Mouse (Mus musculus): ENCODE results near the gene Gm48552. TPM values are rescaled to one million over a fixed set of nuclear protein-coding genes. Genes with fewer than 3 reads are reported as not detected.
A peak's percentile ranks its signal among the peaks of the same experiment; 100 is the strongest.

Gm48552 gene
- polyA plus RNA-seq, 1 experiment, result 0.26 TPM

DNA sequence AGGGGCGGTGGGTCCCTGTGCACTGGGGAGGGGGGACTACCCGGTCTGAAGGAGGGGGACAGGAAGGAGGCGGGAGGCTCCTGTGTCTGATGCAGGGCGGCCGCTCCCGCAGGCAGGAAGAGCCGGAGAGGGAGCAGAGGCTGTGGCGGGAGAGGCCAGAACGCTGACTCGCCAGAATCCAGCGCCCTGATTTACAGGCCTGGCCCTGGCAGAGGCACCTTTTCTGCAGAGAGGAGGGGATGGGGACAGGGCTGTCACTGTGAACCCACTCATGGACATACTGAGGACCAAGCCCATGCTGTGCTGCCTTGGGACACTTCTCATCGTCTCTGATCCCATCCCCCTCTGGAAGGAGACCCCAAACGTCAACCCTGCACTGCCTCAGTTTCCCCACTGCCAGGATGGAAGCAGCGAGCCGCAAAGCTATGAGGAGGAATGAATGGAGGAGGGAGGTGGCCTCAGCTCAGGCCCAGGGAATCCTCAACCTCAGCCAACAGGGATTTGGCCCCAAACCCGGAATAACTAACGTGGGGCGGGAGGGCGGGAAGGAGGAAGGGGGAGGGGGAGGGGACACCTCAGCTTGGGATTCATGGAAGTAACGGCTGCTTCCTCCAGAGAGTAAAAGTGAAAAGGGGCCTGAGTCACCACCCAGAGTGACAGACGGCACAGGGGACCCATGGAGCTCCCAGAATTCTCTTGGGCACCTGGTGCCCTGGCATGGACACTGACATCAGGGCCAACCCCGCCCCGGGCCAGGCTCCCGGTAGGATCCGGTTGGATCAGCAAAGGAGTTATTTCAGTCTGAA, 35.6 kb downstream of the Gm48552 start:
- H3K4me3 ChIP-seq (replicated peaks), result no peak overlapping the region

DNA sequence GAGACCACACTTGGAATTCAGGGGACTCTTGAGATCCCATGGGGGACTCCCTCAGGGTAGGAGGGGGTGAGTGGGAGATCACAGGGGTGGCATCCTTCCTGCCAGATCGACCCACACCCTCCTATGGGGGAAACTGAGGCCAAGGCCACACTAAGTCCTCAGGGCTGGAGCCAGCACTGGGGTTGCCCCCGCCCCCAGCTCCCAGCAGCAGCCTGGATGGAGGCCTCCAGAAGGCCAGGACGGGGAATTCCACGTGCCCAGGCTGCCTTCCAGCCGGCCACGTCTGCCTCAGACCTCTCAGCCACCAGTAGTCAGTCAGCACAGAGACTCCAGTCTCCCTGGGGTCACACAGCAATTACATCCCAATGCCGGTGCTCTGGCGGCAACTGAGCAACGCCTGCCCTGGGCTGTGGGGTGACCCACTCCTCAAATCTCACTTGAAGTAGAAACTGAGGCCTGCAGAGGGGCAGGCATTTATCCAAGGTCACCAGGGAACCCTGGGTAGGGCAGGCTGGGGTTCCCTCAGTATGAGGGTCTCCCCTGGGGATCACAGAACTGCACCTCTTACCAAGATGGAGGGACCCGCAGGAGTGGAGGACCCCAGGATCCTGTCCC, 36.5 kb downstream of the Gm48552 start:
- no peak for TF ChIP-seq GATA1 (IDR thresholded peaks at IDR 0.05; ENCODE audit: low read length)
- TF ChIP-seq TAL1 (IDR thresholded peaks at IDR 0.05; ENCODE audit: low read length), result no peak
- no peak overlapping the region for H3K4me3 ChIP-seq (replicated peaks)
- peaks cover 77% of the 10 kb centered on the region for H3K27me3 ChIP-seq (ENCODE audit: control insufficient read depth)
- H3K4me1 ChIP-seq (ENCODE audit: control insufficient read depth), result peaks cover 22% of the 10 kb centered on the region
- H3K36me3 ChIP-seq (ENCODE audit: control insufficient read depth), result no peaks in the 10 kb centered on the region; the same call in 1 of the 2 replicates
- H3K9me3 ChIP-seq (ENCODE audit: control insufficient read depth, low read length), result no peaks in the 10 kb centered on the region; the same call in 1 of the 2 replicates

More for the DNA sequence above, 35.6 kb downstream of the Gm48552 start:
- H3K9me3 ChIP-seq (ENCODE audit: control insufficient read depth, low read length), result no peaks in the 10 kb centered on the region; the same call in 1 of the 2 replicates
- TF ChIP-seq GATA1 (IDR thresholded peaks at IDR 0.05; ENCODE audit: low read length) (no peak), TAL1 (IDR thresholded peaks at IDR 0.05; ENCODE audit: low read length) (no peak)
- peaks cover 68% of the 10 kb centered on the region for H3K27me3 ChIP-seq (ENCODE audit: control insufficient read depth)
- no peaks in the 10 kb centered on the region; the same call in 1 of the 2 replicates for H3K36me3 ChIP-seq (ENCODE audit: control insufficient read depth)
- H3K4me1 ChIP-seq (ENCODE audit: control insufficient read depth), result peaks cover 14% of the 10 kb centered on the region

DNA sequence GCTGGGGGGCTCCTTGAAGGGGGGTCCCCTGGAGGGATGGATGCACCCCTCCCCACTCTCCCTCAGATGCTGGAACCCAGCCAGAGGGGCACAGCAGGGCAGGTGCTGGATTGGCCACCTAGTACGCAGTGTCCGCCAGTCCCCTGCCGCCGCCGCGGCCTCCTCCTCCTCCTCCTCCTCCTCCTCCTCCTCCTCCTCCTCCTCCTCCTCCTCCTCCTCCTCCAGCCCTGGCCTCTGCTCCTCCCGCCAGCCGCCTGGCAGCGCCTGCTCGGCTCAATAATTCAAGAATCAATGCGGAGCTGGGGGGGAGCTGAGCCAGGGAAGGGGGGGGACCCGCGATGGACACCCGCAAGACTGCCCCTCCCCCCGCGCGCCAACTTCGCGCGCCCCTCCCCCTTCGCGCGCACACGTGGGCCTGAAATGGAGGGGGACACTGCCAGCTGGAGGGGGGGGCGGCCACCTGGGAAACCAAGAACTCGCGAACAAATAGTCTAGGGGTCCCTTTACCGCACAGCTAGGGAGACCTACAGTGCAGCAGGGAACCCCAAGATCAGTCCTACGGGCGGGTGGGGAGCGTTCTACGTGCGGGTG, 37.4 kb downstream of the Gm48552 start:
- Histone ChIP-seq H3K27me3 (ENCODE audit: control insufficient read depth) (peaks cover 86% of the 10 kb centered on the region), H3K36me3 (ENCODE audit: control insufficient read depth) (no peaks in the 10 kb centered on the region), H3K4me3 (replicated peaks) (peak overlapping the region; percentile 48), H3K9me3 (ENCODE audit: control insufficient read depth, low read length) (no peaks in the 10 kb centered on the region; the same call in 1 of the 2 replicates), H3K4me1 (ENCODE audit: control insufficient read depth) (peaks cover 30% of the 10 kb centered on the region)
- TF ChIP-seq GATA1 (IDR thresholded peaks at IDR 0.05; ENCODE audit: low read length) (no peak), TAL1 (IDR thresholded peaks at IDR 0.05; ENCODE audit: low read length) (no peak)

- Histone ChIP-seq H3K4me3 (replicated peaks) (peak overlapping the region; percentile 48), H3K27me3 (ENCODE audit: control insufficient read depth) (peaks cover 93% of the 10 kb centered on the region), H3K4me1 (ENCODE audit: control insufficient read depth) (peaks cover 35% of the 10 kb centered on the region), H3K36me3 (ENCODE audit: control insufficient read depth) (no peaks in the 10 kb centered on the region), H3K9me3 (ENCODE audit: control insufficient read depth, low read length) (peaks cover 2% of the 10 kb centered on the region; the same call in 1 of the 2 replicates)
- TF ChIP-seq GATA1 (IDR thresholded peaks at IDR 0.05; ENCODE audit: low read length), result no peak
- no peak for TF ChIP-seq TAL1 (IDR thresholded peaks at IDR 0.05; ENCODE audit: low read length)
Measured at GRCm38 (mm10) chr10:81426897-81427296, 38.1 kb downstream of the Gm48552 start.

DNA sequence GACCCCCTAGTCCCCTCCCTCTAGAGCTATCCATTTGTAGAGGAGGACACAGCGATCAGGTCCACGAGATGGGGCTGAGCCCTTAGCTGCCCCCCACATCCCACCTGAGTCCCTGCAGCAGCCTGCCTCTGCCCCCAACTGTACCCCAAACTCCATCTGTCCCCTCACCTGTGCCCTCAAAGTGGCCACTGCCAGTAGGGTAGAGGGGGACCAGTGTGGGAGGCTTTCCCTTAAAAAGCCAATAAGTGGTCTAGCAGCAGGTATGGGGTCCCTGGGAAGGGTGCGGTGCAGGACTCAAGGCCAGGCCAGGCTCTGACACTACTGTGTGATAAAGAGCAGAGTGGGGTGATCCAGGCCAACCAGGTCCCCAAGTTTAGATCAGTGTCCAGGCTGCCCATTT, 38.5 kb downstream of the Gm48552 start:
- H3K4me3 ChIP-seq (replicated peaks), result no peak overlapping the region
- no peak for TF ChIP-seq GATA1 (IDR thresholded peaks at IDR 0.05; ENCODE audit: low read length)
- no peak for TF ChIP-seq TAL1 (IDR thresholded peaks at IDR 0.05; ENCODE audit: low read length)
- H3K27me3 ChIP-seq (ENCODE audit: control insufficient read depth), result peaks cover 94% of the 10 kb centered on the region
- no peaks in the 10 kb centered on the region for H3K36me3 ChIP-seq (ENCODE audit: control insufficient read depth)
- peaks cover 2% of the 10 kb centered on the region; the same call in 1 of the 2 replicates for H3K9me3 ChIP-seq (ENCODE audit: control insufficient read depth, low read length)
- peaks cover 36% of the 10 kb centered on the region for H3K4me1 ChIP-seq (ENCODE audit: control insufficient read depth)

DNA sequence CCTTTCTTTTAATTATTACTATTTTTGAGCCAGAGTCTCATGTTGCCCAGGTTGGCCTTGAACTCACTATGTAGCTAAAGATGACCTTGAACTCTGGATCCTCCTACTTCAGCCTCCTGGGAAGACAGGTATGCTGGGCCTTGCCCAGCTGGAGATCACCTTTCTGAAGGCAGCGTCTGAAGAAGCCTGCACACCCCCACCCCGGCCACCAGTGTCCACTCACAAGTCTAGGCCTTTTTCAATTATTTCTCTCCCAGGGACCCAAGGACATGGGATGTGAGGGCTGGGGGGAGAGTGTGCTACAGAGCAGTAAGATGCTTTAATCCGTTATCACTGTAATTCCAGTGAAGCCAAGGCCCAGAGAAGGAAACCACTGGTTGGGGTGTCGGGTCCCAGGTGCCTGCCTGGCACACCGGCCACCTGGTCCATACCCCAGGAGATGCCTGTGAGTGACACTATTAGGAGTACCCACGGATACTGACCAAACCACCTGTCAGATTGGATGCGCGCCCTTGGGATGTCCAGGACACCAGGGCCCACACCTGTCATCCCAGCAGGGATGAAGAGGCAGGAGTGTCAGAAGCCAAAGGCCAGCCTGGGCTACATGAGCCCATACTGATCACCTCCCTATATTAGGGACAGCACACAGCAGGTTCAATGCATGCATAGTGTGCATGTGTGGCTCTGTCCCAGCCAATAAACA, 39.1 kb downstream of the Gm48552 start:
- Histone ChIP-seq H3K4me1 (ENCODE audit: control insufficient read depth) (peaks cover 41% of the 10 kb centered on the region), H3K9me3 (ENCODE audit: control insufficient read depth, low read length) (peaks cover 2% of the 10 kb centered on the region; the same call in 1 of the 2 replicates), H3K4me3 (replicated peaks) (no peak overlapping the region), H3K27me3 (ENCODE audit: control insufficient read depth) (peaks cover 95% of the 10 kb centered on the region), H3K36me3 (ENCODE audit: control insufficient read depth) (no peaks in the 10 kb centered on the region)
- TF ChIP-seq TAL1 (IDR thresholded peaks at IDR 0.05; ENCODE audit: low read length), result no peak
- no peak for TF ChIP-seq GATA1 (IDR thresholded peaks at IDR 0.05; ENCODE audit: low read length)

- H3K27me3 ChIP-seq (ENCODE audit: control insufficient read depth), result peaks cover 95% of the 10 kb centered on the region
- H3K4me3 ChIP-seq (replicated peaks), result no peak overlapping the region
- H3K36me3 ChIP-seq (ENCODE audit: control insufficient read depth), result no peaks in the 10 kb centered on the region
- H3K9me3 ChIP-seq (ENCODE audit: control insufficient read depth, low read length), result peaks cover 2% of the 10 kb centered on the region; the same call in 1 of the 2 replicates
- TF ChIP-seq TAL1 (IDR thresholded peaks at IDR 0.05; ENCODE audit: low read length) (no peak), GATA1 (IDR thresholded peaks at IDR 0.05; ENCODE audit: low read length) (no peak)
- peaks cover 46% of the 10 kb centered on the region for H3K4me1 ChIP-seq (ENCODE audit: control insufficient read depth)
Measured at GRCm38 (mm10) chr10:81428507-81428870, 39.7 kb downstream of the Gm48552 start.

DNA sequence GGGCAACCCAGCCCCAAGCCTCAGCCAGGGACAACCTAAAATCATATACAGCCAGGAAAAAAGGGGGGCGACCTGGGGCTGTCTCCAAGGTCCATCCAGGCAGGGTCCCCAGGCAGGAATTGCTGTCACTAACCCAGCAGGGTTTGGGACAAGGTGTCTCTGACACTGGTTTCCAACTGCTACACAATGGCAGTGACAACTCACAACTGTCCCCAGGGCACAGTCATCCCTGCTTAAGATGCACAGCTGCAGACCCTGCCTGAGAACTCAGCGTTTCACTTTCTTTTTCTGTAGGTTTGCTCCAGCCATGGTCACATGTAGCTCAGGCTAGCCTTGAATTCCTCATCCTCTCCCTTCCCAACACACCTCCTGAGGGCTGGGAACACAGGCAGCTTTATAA, 40.3 kb downstream of the Gm48552 start:
- Histone ChIP-seq H3K4me1 (ENCODE audit: control insufficient read depth) (peaks cover 50% of the 10 kb centered on the region), H3K27me3 (ENCODE audit: control insufficient read depth) (peaks cover 89% of the 10 kb centered on the region), H3K4me3 (replicated peaks) (no peak overlapping the region)

More for the DNA sequence above, 40.3 kb downstream of the Gm48552 start:
- Histone ChIP-seq H3K9me3 (ENCODE audit: control insufficient read depth, low read length) (peaks cover 2% of the 10 kb centered on the region; the same call in 1 of the 2 replicates), H3K36me3 (ENCODE audit: control insufficient read depth) (no peaks in the 10 kb centered on the region)
- no peak for TF ChIP-seq GATA1 (IDR thresholded peaks at IDR 0.05; ENCODE audit: low read length)
- no peak for TF ChIP-seq TAL1 (IDR thresholded peaks at IDR 0.05; ENCODE audit: low read length)

All from erythroblast, embryonic 14.5 days (primary cell).